Mouse (Mus musculus) heart, embryonic 15.5 days (tissue): ENCODE measurements around the gene Rabl6. TPM values are rescaled to one million over a fixed set of nuclear protein-coding genes. Genes with fewer than 3 reads are reported as not detected.

Source experiments
- ATAC-seq: fragments of 200-750 bp; cut with Nextera tagmentation; replicated peaks from 2 replicates; pipeline ENCODE4 v1.8.0; 2017; ENCODE audit warnings: low read depth, moderate TSS enrichment; ENCODE audit not compliant: insufficient number of reproducible peaks, insufficient read depth, low FRiP score
- H3K27ac ChIP-seq: fragments of 300-500 bp; sonication (generic); 2 replicates; pipeline ENCODE4 v1.5.1; 2015; ENCODE audit warnings: mild to moderate bottlenecking, inconsistent platforms
- H3K27me3 ChIP-seq: fragments of 300-500 bp; sonication (generic); 2 replicates; pipeline ENCODE4 v1.6.1; 2015; ENCODE audit warnings: inconsistent platforms
- H3K36me3 ChIP-seq: fragments of 300-500 bp; sonication (generic); 2 replicates; pipeline ENCODE4 v1.6.1; 2015; ENCODE audit warnings: mild to moderate bottlenecking, inconsistent platforms
- H3K4me1 ChIP-seq: fragments of 300-500 bp; sonication (generic); replicated peaks from 2 replicates; pipeline ENCODE4 v1.6.1; 2015; ENCODE audit warnings: inconsistent platforms
- H3K4me2 ChIP-seq: fragments of 300-500 bp; sonication (generic); 2 replicates; pipeline ENCODE4 v1.6.1; 2015; ENCODE audit warnings: inconsistent platforms, mild to moderate bottlenecking, moderate library complexity
- H3K4me3 ChIP-seq: fragments of 300-500 bp; sonication (generic); 2 replicates; pipeline ENCODE4 v1.5.1; 2015; ENCODE audit warnings: mild to moderate bottlenecking, inconsistent platforms
- H3K9ac ChIP-seq: fragments of 300-500 bp; sonication (generic); 2 replicates; pipeline ENCODE4 v1.6.1; 2015; ENCODE audit warnings: mild to moderate bottlenecking, inconsistent platforms
- H3K9me3 ChIP-seq: fragments of 300-500 bp; sonication (generic); replicated peaks from 2 replicates; pipeline ENCODE4 v1.6.1; 2016; ENCODE audit warnings: inconsistent platforms
- WGBS: fragments of 180-500 bp; shearing (Covaris S2); methylation state at CpG from one replicate; pipeline ENCODE4 v1.1.7; 2015; ENCODE audit warnings: mixed read lengths; 5-methylcytosine and 5-hydroxymethylcytosine counted together
- polyA plus RNA-seq: library from polyadenylated mRNA; unstranded; fragments of >200 nt; fragmentation: Nextera tagmentation; extraction: Ambion mirVana; gene quantifications from 2 replicates; pipeline ENCODE4 v1.2.1, GENCODE M21; 2015

The Rabl6 gene
- 41.0 and 50.2 TPM in 2 replicates for polyA plus RNA-seq

GRCm38 (mm10) chr2:25607761-25608622, at the start of gene Rabl6:
Gene Rabl6 (minus strand): TSS chr2:25608521.
- H3K4me1 ChIP-seq: peaks cover 18% of the 10 kb centered on the region
- peak within 1 kb of the TSS; percentile 63 for H3K4me2 ChIP-seq
- peak within 1 kb of the TSS; percentile 81 for H3K4me3 ChIP-seq
- H3K27me3 ChIP-seq: no peaks in the 10 kb centered on the region; the same call in 1 of the 2 replicates
- ATAC-seq: peak; percentile 90
- peak within 1 kb of the TSS; percentile 94 for H3K9ac ChIP-seq
- WGBS: under 1% methylated on average over 80 of the region's 80 CpGs
- H3K9me3 ChIP-seq: no peaks in the 10 kb centered on the region
- H3K27ac ChIP-seq: peak within 1 kb of the TSS; percentile 91
- H3K36me3 ChIP-seq: no peaks in the 10 kb centered on the region; the same call in 1 of the 2 replicates

DNA sequence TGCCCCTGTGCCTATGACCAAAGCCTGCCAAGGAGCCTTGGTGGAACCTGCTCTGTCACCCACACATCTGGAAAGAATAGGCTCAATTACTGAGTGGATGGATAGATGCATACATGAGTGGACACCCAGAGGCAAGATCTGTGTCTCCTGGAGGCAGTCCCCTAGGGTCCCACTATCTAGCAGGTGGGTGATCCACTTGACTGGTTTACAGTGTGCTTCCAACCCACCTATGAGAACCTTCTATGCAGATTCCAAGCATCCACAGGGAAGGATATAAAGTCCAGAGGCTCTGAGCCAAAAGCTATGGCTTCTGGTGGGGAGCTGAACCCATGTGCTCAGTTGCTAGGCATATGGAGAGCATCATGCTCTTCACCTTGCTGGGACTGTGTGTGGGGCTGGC, 49.3 kb upstream of the Rabl6 start, which contains the start of gene Lcn5:
TSS of gene Lcn5 (plus strand) at position 301 of the 400 bp plus-strand sequence.
- Histone ChIP-seq H3K4me2 (no peak within 1 kb of the TSS), H3K27ac (no peak within 1 kb of the TSS), H3K4me1 (no peaks in the 10 kb centered on the region), H3K27me3 (0 out of 2 replicates have a peak, but pooled peaks cover 18% of the 10 kb centered on the region), H3K36me3 (no peaks in the 10 kb centered on the region), H3K9ac (no peak within 1 kb of the TSS), H3K9me3 (no peaks in the 10 kb centered on the region), H3K4me3 (no peak within 1 kb of the TSS)
- ATAC-seq: no peak

GRCm38 (mm10) chr2:25657246-25657645, 48.9 kb upstream of the Rabl6 start:
- H3K9ac ChIP-seq: no peak overlapping the region
- H3K4me1 ChIP-seq: no peaks in the 10 kb centered on the region
- no peak overlapping the region for H3K27ac ChIP-seq
- H3K4me2 ChIP-seq: no peak overlapping the region
- H3K36me3 ChIP-seq: no peaks in the 10 kb centered on the region
- ATAC-seq: no peak
- WGBS: 67% methylated on average over 4 of the region's 4 CpGs
- no peak overlapping the region for H3K4me3 ChIP-seq
- H3K9me3 ChIP-seq: no peaks in the 10 kb centered on the region
- 0 out of 2 replicates have a peak, but pooled peaks cover 18% of the 10 kb centered on the region for H3K27me3 ChIP-seq

DNA sequence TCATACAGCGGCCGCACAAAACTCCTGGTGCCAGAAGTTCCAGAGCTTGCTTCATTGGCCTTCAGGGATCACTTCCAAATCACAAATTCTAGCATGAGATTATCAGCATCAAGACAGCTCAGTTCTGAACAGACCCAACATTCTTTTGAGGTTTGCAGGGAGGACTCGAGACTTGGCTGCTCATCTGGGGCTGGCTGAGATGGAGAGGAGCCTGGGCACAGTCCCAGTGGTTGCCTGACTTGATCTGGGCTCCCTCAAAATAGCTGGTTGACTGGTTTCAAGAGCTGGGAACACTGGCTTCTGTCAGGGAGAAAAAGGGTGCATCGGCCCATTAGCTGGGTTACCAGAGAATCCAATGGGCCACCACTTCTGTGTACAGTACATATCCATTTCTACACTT, 48.4 kb upstream of the Rabl6 start:
- no peak overlapping the region for H3K9ac ChIP-seq
- H3K27ac ChIP-seq: no peak overlapping the region
- H3K4me3 ChIP-seq: no peak overlapping the region
- H3K9me3 ChIP-seq: no peaks in the 10 kb centered on the region
- WGBS: 72% methylated on average over 4 of the region's 4 CpGs
- no peak overlapping the region for H3K4me2 ChIP-seq
- no peak for ATAC-seq
- H3K27me3 ChIP-seq: 0 out of 2 replicates have a peak, but pooled peaks cover 18% of the 10 kb centered on the region
- H3K4me1 ChIP-seq: no peaks in the 10 kb centered on the region
- no peaks in the 10 kb centered on the region for H3K36me3 ChIP-seq

DNA sequence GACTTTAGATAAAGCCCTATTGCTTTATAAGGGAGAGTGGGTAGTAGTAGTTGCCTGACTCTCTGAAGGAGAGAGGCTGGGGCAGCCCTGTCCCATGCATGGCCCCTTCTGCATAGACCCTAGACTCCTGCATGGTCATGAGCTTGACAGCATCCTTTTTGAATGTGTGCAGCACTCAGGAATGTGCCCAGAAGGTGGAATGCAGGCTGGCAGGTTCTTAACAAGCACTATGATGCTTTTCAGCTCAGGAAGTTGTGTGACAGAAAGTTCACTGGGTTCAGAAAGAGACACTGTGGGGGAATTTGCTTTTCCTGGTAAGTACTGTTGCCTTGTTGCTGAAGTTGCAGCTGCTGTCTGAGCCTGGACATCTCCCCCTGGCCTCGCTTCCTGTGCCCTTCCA, 46.2 kb upstream of the Rabl6 start:
- Histone ChIP-seq H3K4me2 (no peak overlapping the region), H3K4me1 (no peaks in the 10 kb centered on the region), H3K9ac (no peak overlapping the region), H3K27ac (no peak overlapping the region), H3K4me3 (no peak overlapping the region), H3K9me3 (no peaks in the 10 kb centered on the region), H3K27me3 (0 out of 2 replicates have a peak, but pooled peaks cover 18% of the 10 kb centered on the region), H3K36me3 (no peaks in the 10 kb centered on the region)
- ATAC-seq: no peak
- 42% methylated on average over 1 of the region's 1 CpGs for WGBS

DNA sequence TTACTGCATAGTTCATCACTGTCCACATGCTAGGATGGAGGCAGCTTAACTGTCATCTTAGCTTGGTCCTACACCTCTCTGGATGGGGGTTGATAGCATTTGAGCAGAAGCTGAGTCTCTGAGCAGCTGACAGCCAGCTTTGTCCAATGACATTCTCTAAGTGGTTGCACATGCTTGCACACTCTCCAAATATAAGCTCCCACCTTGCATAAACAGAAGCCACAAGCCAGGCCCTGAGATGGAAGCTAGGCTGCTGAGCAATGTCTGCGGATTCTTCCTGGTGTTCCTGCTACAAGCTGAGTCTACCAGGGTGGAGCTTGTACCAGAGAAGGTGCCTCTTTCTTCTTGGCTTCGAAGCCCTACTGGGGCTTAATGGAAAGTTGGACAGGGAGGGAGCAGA, 44.6 kb upstream of the Rabl6 start, which contains the start of gene Lcn8:
TSS of gene Lcn8 (plus strand) at position 219 of the 400 bp plus-strand sequence.
- Histone ChIP-seq H3K4me2 (no peak within 1 kb of the TSS), H3K9me3 (no peaks in the 10 kb centered on the region), H3K4me1 (no peaks in the 10 kb centered on the region), H3K36me3 (no peaks in the 10 kb centered on the region), H3K9ac (no peak within 1 kb of the TSS), H3K27me3 (0 out of 2 replicates have a peak, but pooled peaks cover 18% of the 10 kb centered on the region), H3K4me3 (no peak within 1 kb of the TSS), H3K27ac (no peak within 1 kb of the TSS)
- no peak for ATAC-seq
- 77% methylated on average over 2 of the region's 2 CpGs for WGBS

DNA sequence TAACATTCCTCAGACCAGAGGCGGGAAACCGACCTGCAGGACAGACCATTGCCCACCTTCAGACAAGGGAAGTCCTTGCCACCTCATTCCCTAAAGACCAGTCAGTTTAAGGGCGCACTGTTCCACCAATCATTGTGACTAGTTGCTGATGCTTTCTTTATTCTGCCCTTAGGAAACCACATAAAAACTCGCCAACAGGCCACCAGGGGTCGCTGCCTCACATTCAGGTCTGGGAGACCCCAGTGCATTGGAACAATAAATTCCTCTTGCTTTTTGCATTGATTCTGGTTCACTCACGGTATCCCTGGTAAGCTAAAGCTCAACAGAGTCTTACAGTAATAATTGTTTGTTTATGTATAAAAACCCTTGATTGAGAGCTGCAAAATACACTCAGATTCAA, 31.6 kb upstream of the Rabl6 start:
- no peak overlapping the region for H3K9ac ChIP-seq
- H3K4me2 ChIP-seq: no peak overlapping the region
- no peaks in the 10 kb centered on the region for H3K9me3 ChIP-seq
- no peaks in the 10 kb centered on the region for H3K4me1 ChIP-seq
- H3K4me3 ChIP-seq: no peak overlapping the region
- WGBS: 14% methylated on average over 6 of the region's 6 CpGs
- H3K36me3 ChIP-seq: no peaks in the 10 kb centered on the region
- ATAC-seq: no peak
- H3K27me3 ChIP-seq: no peaks in the 10 kb centered on the region
- H3K27ac ChIP-seq: no peak overlapping the region

DNA sequence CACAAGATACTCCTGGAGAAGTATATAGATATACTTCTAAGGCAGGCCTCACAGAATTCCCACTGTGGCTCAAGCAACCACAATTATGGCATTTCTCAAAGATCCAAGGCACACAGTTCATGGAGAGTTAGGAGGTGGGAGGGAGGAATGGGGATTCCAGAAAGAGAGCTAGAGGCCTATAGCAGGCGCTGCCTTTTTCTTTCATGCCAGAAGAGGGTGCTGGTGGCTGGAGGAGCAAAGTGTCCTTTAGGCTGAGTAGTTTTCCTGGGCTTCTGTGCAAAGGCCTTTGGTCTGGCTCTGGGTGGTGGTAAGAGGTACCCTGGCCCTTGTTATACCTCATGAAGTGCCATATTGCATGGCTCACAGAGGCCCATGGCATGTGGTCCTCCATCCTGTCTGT, 25.7 kb upstream of the Rabl6 start:
- no peak overlapping the region for H3K4me3 ChIP-seq
- no peaks in the 10 kb centered on the region for H3K27me3 ChIP-seq
- no peaks in the 10 kb centered on the region for H3K4me1 ChIP-seq
- no peaks in the 10 kb centered on the region for H3K9me3 ChIP-seq
- no peak overlapping the region for H3K4me2 ChIP-seq
- no peak overlapping the region for H3K9ac ChIP-seq
- no peak for ATAC-seq
- 77% methylated on average over 1 of the region's 1 CpGs for WGBS
- H3K36me3 ChIP-seq: no peaks in the 10 kb centered on the region
- no peak overlapping the region for H3K27ac ChIP-seq

DNA sequence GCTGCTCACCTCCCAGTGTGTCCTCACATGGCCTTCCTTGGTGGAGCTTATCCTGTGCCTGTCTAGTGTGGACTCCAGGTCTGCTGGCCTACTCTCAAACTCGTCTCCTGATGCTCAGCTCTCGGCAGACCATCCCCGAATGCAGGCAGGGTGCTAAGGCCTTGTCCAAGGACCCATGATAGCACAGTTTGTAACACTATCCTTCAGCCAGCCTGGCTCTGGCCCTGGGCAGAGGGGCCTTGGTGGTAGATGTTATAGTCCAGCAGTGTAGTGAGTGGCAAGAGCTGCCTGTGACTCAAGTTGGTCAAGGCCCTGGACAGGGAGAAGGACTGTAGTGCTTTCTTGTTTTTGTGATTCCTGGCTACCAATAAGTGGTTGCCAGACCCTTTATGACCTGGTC, 25.3 kb upstream of the Rabl6 start:
- no peaks in the 10 kb centered on the region for H3K4me1 ChIP-seq
- no peak overlapping the region for H3K4me3 ChIP-seq
- H3K27ac ChIP-seq: no peak overlapping the region
- no peaks in the 10 kb centered on the region for H3K9me3 ChIP-seq
- H3K4me2 ChIP-seq: no peak overlapping the region
- H3K27me3 ChIP-seq: no peaks in the 10 kb centered on the region
- H3K9ac ChIP-seq: no peak overlapping the region
- no peaks in the 10 kb centered on the region for H3K36me3 ChIP-seq
- no peak for ATAC-seq
- WGBS: 73% methylated on average over 3 of the region's 3 CpGs

GRCm38 (mm10) chr2:25628738-25629137, 20.4 kb upstream of the Rabl6 start:
- ATAC-seq: no peak
- Histone ChIP-seq H3K4me1 (no peaks in the 10 kb centered on the region), H3K36me3 (no peaks in the 10 kb centered on the region), H3K4me2 (no peak overlapping the region), H3K4me3 (no peak overlapping the region), H3K27me3 (no peaks in the 10 kb centered on the region), H3K9ac (no peak overlapping the region), H3K9me3 (no peaks in the 10 kb centered on the region), H3K27ac (no peak overlapping the region)
- 42% methylated on average over 4 of the region's 4 CpGs for WGBS

- no peaks in the 10 kb centered on the region for H3K36me3 ChIP-seq
- no peak within 1 kb of the TSS for H3K27ac ChIP-seq
- no peaks in the 10 kb centered on the region for H3K27me3 ChIP-seq
- H3K9ac ChIP-seq: no peak within 1 kb of the TSS
- WGBS: 73% methylated on average over 6 of the region's 6 CpGs
- H3K4me1 ChIP-seq: no peaks in the 10 kb centered on the region
- H3K9me3 ChIP-seq: no peaks in the 10 kb centered on the region
- no peak within 1 kb of the TSS for H3K4me2 ChIP-seq
- ATAC-seq: no peak
- no peak within 1 kb of the TSS for H3K4me3 ChIP-seq
Measured at GRCm38 (mm10) chr2:25627811-25628210, 19.5 kb upstream of the Rabl6 start, which contains the start of gene Fcna. Gene Fcna (minus strand): TSS chr2:25628030.
